Mouse (Mus musculus) spleen, postnatal 14 days (tissue): ENCODE results near the gene Vwa7.
"Not testable (repeated sequence)": the region's sequence is repeated elsewhere in the genome, so short reads cannot be mapped to it uniquely, and the experiment has no call there.

Experiments
- DNase-seq, 2 experiments: peaks; one replicate each; pipeline ENCODE4 v3.0.0; 2021 to 2022; ENCODE audit warnings: low spot score in 2 of 2

The Vwa7 gene

DNA sequence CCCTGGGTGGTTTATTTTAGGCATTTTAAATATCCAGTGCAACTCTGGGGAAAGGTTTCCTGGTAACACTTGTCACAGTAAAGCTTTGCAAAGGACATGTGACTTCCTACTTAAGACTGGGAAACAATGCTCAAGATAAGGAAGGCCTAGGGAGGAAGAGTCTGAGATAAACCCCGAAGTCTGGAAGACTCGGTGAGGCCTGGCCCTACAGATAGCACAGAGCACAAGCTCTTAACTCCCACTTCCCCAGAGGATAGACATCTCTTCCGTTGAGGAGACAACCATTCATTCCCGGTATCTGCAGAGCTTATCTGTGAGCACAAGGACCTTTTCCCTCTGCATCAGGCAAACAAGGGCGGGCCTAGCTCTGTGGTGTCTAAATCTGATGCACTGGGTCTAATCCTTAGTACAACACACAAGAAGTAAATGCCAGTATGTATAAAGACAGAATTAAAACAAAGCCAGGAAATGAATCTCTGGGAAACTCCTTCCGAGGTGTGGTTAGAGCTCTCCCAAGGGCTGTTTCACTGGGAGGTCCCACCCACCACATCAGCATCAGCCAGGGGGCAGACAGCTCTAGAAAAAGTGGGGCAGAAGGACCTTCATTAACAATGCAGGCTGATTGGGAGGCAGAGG, 5.6 kb downstream of the Vwa7 start:
- DNase-seq = no peak

DNA sequence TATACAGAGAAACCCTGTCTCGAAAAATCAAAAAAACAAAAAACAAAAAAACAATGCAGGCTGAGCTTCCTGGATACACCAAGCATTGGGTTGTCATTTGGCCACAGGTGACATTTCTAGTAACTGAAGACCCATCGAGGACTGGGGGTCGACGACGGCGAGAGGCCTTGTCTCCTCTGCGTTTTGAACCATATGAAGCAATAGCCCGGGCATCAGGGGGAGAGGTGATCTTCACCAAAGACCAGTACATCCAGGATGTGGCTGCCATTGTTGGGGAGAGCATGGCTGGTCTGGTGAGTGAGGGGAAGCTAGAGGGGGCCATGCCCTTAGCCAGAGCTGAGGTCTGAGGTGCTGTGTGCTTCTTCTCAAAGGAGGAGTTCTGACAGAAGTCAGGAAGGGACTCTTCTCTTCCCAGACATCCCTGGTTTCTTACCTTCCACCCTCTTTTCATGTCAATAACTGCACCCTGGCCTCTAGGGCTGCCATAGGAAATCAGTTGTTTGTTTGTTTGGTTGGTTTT, 6.2 kb downstream of the Vwa7 start:
- DNase-seq = no peak

DNA sequence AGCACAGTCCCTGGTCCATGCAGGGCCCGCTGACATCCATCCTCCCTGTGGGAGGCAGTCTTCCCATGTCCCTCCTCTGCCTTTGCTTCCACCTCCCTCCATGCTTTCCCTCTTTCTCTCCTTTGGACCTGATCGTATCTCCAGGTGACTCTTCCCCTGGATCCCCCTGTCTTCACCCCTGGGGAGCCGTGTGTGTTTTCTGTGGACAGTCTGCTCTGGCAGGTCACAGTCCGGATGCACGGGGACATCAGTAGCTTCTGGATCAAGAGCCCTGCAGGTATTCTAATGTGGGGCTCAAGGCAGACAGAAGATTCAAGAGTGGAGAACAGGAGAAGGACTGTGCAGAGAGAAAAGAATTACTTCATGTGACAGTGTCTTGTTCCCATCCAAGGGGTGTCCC, 6.8 kb downstream of the Vwa7 start:
- no peak for DNase-seq

DNA sequence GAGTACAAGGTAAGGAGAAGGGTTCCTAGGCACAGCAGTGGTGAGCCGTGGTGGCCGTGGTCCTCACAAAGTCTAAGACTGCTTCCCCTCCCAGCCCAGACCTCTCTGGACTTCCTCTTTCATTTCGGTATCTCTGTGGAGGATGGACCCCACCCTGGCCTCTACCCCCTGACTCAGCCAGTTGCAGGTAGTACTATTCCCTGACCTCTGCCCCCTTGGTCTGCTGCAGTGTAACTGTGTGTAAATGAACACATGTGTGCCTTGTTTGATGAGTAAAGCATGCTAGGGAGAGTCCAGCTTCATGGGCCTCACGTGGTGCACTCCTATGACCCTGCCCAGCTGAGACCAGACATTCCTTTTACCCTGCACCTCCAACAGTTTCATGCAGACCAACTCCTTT, 7.4 kb downstream of the Vwa7 start:
- no peak for DNase-seq

DNA sequence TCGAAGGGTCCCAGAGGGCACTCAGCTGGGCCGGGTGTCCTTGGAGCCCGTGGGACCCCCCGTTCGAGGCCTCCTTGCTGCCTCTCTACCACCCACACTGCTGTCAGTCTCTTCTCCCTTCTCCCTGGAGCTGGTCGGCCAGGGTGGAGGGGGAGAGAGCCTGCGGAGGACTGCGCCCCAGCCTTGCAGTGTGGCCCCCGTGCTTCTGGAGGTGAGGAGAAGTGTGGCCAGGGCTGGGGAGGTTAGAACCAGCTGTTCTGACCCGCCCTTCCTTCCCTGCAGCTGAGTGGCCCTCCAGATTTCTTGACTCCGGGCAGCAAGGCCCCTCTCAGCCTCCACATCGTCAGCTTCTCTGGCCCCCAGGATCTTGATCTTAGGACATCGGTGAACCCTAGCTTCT, 7.9 kb downstream of the Vwa7 start:
- no peak for DNase-seq

DNA sequence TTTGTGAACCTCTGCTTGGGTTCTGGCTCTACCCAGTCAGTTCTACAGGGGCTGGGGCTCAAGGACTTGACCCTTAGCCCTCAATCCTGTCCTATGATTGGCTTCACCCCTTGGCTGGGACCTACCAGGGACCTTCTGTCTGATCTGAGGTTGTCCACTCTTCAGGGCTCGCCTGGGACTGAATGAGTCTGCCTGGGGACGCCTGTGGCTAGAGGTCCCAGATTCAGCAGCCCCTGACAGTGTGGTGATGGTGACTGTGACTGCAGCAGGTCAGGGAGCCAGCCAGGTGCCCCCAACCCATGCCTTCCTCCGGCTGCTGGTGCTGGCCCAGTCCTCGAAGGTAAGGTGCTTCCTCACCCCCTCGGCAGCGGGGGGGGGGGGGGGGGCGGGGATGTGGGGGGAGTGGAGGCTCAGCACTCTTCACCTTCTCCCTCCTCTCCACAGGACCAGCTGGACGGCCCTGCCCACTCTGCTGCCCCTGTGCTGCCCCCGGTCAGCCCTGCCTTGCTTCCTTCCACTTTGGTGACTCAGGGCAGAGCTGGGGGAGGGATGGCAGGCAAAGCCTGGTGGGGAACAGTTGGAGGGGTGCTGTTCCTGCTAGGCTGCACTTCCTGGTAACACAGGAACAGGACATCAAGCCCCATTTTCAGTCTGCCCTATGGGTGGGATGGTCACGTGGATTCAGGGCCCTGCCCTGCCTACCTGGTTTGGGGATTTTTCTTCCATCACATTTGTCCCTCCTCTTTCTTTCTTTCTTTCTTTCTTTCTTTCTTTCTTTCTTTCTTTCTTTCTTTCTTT, 8.5 kb downstream of the Vwa7 start:
- no peak for DNase-seq

DNA sequence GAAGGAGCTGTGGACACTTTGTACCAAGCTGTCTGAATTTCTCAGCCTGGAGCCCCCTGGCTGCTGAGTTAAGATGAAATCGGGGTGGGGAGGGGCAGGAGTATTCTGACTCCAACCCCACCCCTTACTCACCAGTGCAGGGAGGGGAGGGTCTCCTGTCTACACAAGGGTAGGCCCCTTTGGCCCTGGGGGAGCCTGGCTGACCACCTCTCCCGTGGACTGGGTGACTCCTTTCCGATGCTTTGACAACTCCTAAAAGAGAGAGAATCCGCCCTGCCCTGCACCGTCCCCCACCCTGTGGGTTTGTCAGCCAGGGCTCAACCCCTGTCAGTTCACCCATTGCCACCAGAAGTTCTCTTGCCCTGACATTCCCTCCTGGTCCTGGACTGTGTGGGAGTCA, 9.8 kb downstream of the Vwa7 start:
- DNase-seq = no peak

DNA sequence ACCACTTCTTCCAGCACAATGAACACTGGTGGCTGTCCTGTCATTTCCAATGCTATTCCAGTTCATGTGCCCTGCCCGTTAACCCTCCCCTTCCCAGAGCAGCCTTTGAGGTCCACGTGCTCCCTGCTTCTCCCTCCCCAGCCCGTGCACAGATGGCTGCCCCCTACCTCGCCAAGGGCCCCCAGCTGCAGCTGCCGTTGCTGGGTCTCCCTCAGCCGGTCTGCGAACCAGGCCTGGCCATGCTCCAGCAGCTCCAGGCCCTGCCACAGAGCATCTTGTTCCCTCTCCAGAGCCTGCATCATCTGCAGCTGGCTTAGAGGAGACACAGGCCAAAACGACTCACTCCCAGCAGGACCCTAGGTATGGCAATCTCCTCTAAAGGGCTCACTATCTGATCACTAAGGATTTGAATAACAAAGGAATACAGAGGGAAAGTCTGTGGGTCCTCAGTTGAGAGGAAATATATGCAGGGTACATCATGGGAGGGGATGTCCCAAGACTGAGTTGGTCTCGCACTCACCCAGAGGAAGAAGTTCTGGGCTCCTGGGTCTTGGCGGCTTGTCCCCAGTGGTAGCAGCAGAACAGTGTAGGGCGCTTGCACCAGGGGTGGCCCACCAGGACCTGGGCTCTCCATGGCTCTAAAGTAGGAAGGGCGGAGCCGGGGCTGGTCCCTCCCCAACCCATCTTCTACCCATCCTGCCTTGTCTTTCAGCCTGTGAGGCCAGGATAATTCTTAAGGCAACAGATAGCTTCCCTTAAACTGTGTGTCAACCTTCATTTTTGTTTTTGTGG, 11.1 kb downstream of the Vwa7 start, which contains the start of gene Sapcd1:
Sapcd1 (minus strand) TSS at position 740 of the 792 bp plus-strand sequence.
- no peak for DNase-seq

DNA sequence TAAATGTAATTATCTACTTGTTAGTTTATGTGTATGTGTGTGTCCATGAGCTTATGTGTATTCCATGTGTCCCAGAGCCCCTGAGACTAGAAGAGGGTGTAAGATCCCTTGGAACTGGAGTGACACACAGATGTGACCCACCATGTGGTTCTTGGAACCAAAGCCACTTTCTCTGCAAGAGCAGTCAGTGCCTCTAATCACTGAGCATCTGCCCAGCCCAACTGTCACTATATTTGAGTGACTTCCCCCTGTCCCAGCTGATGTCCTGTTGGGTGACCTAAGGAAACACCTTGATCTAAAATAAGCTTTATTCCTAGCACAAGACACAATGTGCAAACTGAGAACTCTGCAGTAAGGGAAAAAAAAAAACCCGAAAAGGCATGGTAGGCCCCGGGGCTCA, 11.9 kb downstream of the Vwa7 start:
- DNase-seq = no peak

DNA sequence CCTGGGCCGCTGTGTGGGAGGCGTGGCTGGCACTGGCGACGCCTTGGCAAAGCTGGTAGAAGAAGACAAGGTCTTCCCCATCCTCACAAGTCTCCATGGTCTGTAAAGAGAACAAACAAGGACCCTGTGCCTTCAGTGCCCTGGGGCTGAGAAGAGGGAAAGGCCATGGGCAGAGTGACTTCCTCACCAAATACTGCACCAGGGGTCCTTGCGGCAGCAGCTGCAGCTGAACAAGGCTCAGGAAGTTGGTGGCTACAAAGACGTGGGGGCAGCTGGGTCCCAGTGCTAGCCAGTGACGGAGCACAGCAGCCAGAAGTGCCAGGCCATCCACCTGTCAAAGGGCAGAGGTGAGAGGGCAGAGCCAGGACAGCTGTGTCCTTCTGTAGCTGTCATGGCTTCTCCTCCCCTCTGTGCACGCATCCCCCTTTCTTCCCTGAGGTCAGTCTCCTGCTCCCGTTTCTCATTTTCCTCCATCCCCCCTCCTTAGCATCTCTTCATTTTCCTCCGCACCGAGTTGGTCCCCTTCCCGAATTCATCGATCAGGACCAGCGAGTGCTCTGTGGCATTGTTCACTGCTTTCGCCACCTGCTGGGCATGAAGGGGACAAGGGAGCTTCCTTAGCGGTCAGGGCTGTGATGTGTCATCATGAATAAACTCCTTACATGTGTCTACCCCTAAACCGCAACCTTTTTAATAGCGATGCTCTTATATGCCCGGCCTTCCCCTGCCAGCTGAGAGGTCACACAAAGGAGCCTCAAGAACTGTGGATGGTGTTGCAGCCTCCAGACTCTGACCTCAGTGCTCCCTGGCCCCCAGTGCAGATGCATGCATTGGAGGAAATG, 13.5 kb downstream of the Vwa7 start:
- no peak for DNase-seq

DNA sequence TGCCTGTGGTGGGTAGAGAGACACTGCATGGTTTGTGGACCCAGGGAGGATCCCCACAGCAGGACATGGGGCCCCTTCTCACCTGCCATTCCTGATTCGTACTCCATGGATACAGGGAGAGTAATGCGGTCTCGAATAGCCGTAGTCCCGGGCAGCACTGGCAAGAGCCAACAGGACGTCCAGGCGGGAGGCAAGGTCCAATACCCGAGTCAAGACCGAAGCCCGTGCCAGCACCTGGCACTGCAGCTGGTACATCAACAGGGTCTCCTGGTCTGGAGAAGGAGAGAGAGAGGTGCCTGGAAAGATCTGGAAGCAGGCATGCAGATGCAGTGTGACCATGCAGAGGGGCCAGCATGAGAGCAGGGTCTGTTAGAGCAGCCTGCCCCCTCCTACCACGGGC, 14.9 kb downstream of the Vwa7 start:
- no peak for DNase-seq

DNA sequence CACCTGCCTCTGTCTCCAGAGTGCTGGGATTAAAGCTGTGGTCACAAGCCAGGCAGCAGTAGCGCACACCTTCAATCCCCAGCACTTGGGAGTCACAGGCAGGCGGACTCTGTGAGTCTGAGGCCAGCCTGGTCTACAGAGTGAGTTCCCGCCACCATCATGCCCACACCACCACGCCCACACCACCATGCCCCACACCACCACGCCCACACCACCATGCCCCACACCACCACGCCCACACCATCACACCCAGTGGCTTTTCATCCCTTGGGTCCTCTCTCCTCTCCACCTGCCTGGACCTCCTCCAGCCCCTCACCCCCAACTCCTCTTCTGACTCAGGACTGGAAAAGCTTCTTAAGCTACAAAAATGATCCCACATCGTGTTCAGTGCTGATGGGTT, 15.5 kb downstream of the Vwa7 start:
- DNase-seq = no peak

DNA sequence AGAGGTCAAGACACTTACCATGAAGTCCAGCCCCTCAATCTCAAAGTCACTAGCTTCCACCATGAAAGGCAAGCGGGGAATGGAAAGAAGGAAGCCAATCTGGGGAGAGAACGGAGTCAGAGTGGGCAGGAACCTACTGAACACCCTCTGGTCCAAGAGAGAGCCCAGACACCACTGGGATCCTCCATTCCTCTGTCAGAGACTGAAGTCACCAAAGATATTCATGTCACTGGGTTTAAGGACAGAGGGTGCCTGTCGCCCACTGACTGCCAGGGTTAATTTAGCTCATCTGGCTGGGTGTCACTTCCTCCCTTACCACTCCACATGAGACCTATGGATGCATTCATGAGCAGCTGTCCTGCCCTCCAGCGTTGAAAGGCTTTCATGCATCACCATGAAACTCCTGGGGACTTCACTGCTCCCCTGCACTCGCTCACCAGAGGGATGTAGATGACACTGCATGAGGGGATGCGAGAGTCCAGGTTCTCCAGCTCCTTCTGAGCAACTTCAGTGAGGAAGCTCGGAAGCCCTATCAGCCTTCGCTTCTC, 16.0 kb downstream of the Vwa7 start:
- DNase-seq = no peak

DNA sequence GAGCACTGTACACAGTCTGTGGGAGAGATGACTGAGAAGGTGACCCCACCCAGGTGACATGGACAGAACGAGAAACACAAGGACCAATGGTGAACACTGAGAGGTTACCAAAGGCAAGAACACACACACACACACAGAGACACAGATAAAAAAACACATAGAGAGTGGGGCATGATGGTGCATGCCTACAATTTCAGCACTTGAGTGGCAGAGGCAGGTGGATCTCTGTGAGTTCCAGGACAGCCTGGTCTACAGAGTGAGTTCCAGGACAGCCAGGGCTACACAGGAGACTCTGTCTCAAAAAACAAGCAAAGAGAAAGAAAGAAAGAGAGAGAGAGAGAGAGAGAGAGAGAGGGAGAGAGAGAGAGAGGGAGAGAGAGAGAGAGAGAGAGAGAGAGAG, 17.3 kb downstream of the Vwa7 start:
- DNase-seq = not testable (repeated sequence)

DNA sequence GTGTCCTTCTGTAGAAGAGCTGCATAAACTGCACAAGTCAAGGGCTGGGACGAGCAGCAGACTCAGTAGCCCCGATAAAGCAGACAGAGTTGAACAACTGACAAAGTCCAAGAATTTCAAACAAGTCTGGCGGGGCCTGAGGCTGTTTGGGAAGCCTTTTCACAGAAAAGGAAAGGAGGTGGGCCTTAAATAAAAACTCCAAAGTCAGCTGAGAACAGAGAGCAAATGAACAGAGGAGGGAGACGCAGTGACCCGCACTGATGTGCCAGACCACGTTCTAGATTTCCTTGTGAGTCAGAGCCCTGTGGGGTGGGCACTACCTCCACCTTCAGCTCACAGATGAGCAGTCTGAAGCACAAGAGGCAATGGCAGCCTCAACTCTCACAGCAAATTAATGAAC, 18.5 kb downstream of the Vwa7 start:
- DNase-seq = no peak

DNA sequence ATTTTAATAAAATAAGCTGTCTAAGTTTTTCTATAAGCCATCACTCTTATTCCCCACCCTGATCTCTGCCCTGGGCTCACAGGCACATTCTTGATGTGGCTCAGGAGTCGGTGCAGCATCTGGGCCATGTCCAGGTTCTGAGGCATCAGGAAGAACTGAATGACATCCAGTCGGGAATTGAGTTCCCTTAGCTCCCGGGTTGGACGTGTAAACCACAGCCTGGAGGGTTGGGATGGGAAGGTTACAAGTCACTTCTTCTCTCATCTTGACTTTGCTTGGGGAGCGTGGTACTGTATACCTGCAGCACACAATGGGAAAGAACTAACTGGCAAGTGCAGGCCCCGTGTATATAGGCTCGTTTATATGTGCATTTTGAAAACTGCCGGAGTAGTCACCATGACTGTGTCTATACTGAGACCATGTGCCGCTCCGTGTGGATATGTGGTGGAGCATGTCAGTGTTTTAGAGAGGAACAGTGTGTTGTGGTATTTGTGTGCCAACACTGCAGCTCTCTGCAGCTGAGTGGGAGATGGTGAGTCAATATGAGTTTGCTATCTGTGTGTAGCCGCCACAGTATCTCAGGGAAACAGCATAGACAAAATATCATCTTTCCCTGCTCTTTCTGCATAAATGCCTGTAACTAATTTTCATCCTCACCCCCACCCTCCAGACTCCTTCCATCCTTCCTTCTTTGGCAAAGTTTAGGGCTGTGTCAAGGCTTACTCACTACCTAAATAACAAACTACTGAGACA, 22.9 kb downstream of the Vwa7 start:
- DNase-seq = no peak

DNA sequence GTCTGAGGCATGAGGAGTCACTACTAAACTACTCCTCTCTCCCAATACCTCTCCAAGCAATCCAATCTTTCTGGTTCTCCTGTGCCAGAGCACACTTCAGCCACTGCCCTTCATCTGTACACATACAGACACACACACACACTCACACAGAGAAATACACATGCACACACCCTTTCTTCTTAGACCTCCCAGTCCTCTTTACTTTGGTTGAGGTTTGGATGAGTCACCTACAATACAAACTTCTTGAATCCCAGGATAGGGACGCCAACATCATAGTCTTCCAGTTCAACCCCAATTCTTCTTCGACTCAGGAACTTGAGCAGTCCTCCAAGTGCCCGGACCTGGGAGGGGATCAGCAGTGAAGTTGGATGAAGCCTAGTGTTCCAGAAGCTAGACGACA, 27.4 kb downstream of the Vwa7 start:
- DNase-seq = no peak

DNA sequence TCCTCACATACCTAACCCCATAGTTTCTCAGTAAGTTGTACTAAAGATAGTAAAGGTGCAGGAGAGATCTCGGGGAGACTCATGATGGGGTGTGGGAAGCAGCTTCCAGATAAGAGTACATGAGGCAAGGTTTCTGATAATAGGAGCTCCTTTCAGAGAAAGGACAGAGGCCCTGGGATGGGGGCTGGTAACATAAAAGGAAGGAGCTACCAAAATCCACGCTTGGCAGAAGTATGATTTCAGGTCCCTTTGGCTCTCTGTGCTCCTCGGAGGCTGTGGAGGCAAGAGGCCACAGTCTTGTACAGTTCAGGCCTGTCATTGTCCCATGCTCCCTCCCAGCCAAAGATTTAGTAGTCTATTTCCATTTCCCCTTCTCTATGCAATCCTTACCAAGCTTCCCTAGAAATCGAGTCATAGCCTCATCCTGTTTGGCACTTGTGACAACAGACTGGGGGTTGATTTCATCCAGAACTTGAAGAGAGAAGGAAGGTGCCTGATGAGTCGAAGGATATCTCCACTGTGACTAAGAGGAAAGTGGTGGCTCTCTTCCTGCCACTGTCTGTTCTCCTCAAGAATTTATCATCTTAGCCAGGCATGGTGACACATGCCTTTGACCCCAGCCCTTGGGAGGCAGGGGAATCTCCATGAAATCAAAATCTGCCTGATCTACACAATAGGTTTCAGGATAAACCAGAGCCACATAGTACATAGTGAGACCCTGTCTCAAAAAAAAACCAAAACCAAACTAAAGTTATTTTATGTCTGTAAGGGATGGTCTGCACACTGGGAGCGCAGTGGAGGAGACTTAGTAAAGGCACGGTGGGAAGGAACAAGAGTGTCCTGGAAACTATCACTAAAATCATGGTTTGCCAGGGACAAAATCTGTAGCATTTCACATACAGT, 28.8 kb downstream of the Vwa7 start:
- no peak for DNase-seq
